Mouse (Mus musculus) heart, adult 9 months (tissue): ENCODE data around the gene Tecr.

ENCODE experiments used
- DNase-seq, 2 experiments: peaks; one replicate each; pipeline ENCODE4 v3.0.0; 2022; ENCODE audit warnings: low spot score in 2 of 2

Gene Tecr

GRCm38 (mm10) chr8:83607661-83608397 is at the start of gene Tecr, which contains the start of gene Dnajb1:
Gene Tecr, minus strand, starts transcription at chr8:83607971.
Gene Dnajb1, plus strand, starts transcription at chr8:83608193.
- DNase-seq = peak; percentile 99 to 100

- peak in 1 of 2 experiments; percentile 54 for DNase-seq
These were observed 48.9 kb upstream of the Tecr start for GRCm38 (mm10) chr8:83656484-83657246.

- DNase-seq = no peak
These were observed 48.3 kb upstream of the Tecr start for GRCm38 (mm10) chr8:83656043-83656442.

- DNase-seq = no peak
These were observed 47.0 kb upstream of the Tecr start for GRCm38 (mm10) chr8:83654725-83655124.

- DNase-seq = peak in 1 of 2 experiments; percentile 41
These were observed 45.9 kb upstream of the Tecr start for GRCm38 (mm10) chr8:83653662-83654017.

GRCm38 (mm10) chr8:83652744-83653661 is 45.2 kb upstream of the Tecr start:
- DNase-seq = no peak

- DNase-seq = peak; percentile 97 to 98
These were observed 44.4 kb upstream of the Tecr start, which contains the start of gene Gipc1 for GRCm38 (mm10) chr8:83652030-83652743. Gene Gipc1, plus strand, starts transcription at chr8:83652677.

- no peak for DNase-seq
These were observed 41.9 kb upstream of the Tecr start for GRCm38 (mm10) chr8:83649699-83650098.

- no peak for DNase-seq
These were observed 40.3 kb upstream of the Tecr start for GRCm38 (mm10) chr8:83648031-83648430.

GRCm38 (mm10) chr8:83647511-83647910 is 39.7 kb upstream of the Tecr start:
- DNase-seq = no peak

GRCm38 (mm10) chr8:83639649-83640048 is 31.9 kb upstream of the Tecr start:
- no peak for DNase-seq

GRCm38 (mm10) chr8:83638856-83639255 is 31.1 kb upstream of the Tecr start:
- DNase-seq = no peak

- no peak for DNase-seq
These were observed 24.4 kb upstream of the Tecr start for GRCm38 (mm10) chr8:83632083-83632707.

- DNase-seq = no peak
These were observed 18.0 kb upstream of the Tecr start for GRCm38 (mm10) chr8:83625676-83626299.

GRCm38 (mm10) chr8:83624739-83625138 is 17.0 kb upstream of the Tecr start:
- DNase-seq = no peak

GRCm38 (mm10) chr8:83623549-83623948 is 15.8 kb upstream of the Tecr start:
- no peak for DNase-seq

GRCm38 (mm10) chr8:83622389-83622989 is 14.7 kb upstream of the Tecr start:
- DNase-seq = peak; percentile 55 to 77

GRCm38 (mm10) chr8:83621691-83622388 is 14.1 kb upstream of the Tecr start:
- DNase-seq = no peak

- no peak for DNase-seq
These were observed 12.0 kb upstream of the Tecr start for GRCm38 (mm10) chr8:83619568-83620285.
